Mouse (Mus musculus): ENCODE measurements around the gene Jkamp. TPM values are rescaled to one million over a fixed set of nuclear protein-coding genes. Genes with fewer than 3 reads are reported as not detected.
"Not testable (repeated sequence)": the region's sequence is repeated elsewhere in the genome, so short reads cannot be mapped to it uniquely, and the experiment has no call there.

Jkamp gene
- total RNA-seq (2021) = 10 to 100 TPM; 14.9 to 16.2 TPM
- long read RNA-seq, experiment 1, transcript Jkamp-201 (7 exons, 1,292 nt) = major isoform, 21 of 28 reads
- long read RNA-seq, experiment 1, partial matches to known transcripts = 1 of 28 reads
- long read RNA-seq, experiment 1, other reads (novel, unspliced or antisense) = 2 of 28 reads
- long read RNA-seq, experiment 2, transcript Jkamp-201 (7 exons, 1,292 nt) = major isoform, 25 of 33 reads
- long read RNA-seq, experiment 2, transcript Jkamp-202 (7 exons, 1,874 nt) = minor isoform, 6 of 33 reads
- long read RNA-seq, experiment 2, partial matches to known transcripts = 2 of 33 reads
- long read RNA-seq, experiment 2, other reads (novel, unspliced or antisense) = 0 of 33 reads

- DNase-seq = peak; percentile 100
- intact Hi-C loops (cut with DNase I; ENCODE audit: low total_unique reads) = no loop called here
Observed at GRCm38 (mm10) chr12:72085329-72086165, at the start of gene Jkamp, which contains the start of gene L3hypdh. TSS of gene Jkamp (plus strand) at chr12:72085589. TSS of gene L3hypdh (minus strand) at chr12:72085439.

- no peak for DNase-seq
- intact Hi-C loops (cut with DNase I; ENCODE audit: low total_unique reads) = no loop called here
Observed at GRCm38 (mm10) chr12:72036097-72036661, 49.2 kb upstream of the Jkamp start.

- intact Hi-C loops (cut with DNase I; ENCODE audit: low total_unique reads) = no loop called here
Observed at GRCm38 (mm10) chr12:72037049-72037448, 48.3 kb upstream of the Jkamp start.

GRCm38 (mm10) chr12:72038866-72039265 lies 46.5 kb upstream of the Jkamp start:
- intact Hi-C loops (cut with DNase I; ENCODE audit: low total_unique reads) = no loop called here
- no peak for DNase-seq

More at GRCm38 (mm10) chr12:72037049-72037448, 48.3 kb upstream of the Jkamp start:
- no peak for DNase-seq

DNA sequence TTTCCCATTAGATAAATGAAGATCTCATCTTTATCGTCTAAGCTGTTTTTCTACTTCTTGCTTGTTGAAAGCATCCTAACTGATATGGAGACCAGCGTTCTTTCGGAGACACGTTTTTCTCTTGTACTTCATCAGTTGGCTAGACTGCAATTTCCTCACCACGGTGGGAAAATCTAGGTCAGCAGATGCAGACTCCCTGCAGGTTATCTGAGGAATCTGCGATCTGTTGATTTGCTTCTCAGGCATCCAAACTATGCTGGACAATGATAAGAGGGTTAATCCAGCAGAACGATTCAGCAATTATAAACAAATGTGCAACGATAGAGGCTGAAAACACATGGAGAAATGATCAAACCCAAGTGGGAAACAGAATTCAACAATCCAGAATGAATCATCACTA lies 45.9 kb upstream of the Jkamp start:
- no peak for DNase-seq
- intact Hi-C loops (cut with DNase I; ENCODE audit: low total_unique reads) = no loop called here

- DNase-seq = no peak
- intact Hi-C loops (cut with DNase I; ENCODE audit: low total_unique reads) = no loop called here
Observed at GRCm38 (mm10) chr12:72041238-72041637, 44.2 kb upstream of the Jkamp start.

DNA sequence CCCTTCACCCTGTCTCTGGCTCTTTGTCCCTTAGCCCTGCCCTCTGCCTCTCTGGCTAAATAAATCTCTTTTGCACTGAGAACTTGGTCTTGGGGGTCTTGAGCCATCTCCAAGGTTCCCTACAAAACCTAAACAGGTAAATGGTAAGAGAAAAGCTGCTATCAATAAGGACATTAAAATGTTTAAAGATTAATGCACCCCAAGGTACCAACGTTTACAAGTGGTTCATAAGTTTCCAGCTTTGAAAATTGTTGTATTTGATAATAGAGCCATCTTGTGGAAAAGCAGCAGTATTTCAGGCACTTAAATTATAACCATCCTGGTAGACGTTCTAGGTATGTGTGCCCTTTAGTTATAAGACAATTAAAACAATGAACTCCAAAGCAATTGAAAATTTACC lies 37.9 kb upstream of the Jkamp start:
- intact Hi-C loops (cut with DNase I; ENCODE audit: low total_unique reads) = loop anchor here (2.0 kb wide), 1 partner anchor 279 kb away; no protein-coding TSS in a partner anchor
- DNase-seq = no peak

- intact Hi-C loops (cut with DNase I; ENCODE audit: low total_unique reads); DNase-seq: not testable (repeated sequence)
Observed at GRCm38 (mm10) chr12:72050156-72050555, 35.2 kb upstream of the Jkamp start.

DNA sequence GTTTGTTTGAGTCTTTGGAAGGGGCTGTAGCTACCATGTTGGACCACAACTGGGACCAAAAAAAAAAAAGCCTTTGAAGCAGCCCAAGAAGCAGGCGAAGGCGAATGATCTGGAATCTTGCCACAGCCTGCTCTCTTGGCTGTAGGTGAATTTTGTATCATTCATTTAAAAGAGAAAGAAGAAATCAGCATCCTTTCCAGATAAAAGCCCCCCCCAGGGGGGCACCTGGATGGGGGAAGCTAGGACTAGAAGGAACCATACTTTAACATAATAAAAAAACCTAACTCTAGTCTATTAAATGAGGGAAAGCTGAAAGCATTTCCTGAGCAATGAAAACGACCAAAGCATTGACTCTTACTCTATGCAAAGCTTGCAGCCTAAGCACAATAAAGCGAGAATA lies 34.6 kb upstream of the Jkamp start:
- no peak for DNase-seq
- intact Hi-C loops (cut with DNase I; ENCODE audit: low total_unique reads) = no loop called here

- DNase-seq = no peak
- intact Hi-C loops (cut with DNase I; ENCODE audit: low total_unique reads) = no loop called here
Observed at GRCm38 (mm10) chr12:72052571-72052970, 32.8 kb upstream of the Jkamp start.

- intact Hi-C loops (cut with DNase I; ENCODE audit: low total_unique reads) = no loop called here
- DNase-seq = no peak
Observed at GRCm38 (mm10) chr12:72053303-72053702, 32.1 kb upstream of the Jkamp start.

DNA sequence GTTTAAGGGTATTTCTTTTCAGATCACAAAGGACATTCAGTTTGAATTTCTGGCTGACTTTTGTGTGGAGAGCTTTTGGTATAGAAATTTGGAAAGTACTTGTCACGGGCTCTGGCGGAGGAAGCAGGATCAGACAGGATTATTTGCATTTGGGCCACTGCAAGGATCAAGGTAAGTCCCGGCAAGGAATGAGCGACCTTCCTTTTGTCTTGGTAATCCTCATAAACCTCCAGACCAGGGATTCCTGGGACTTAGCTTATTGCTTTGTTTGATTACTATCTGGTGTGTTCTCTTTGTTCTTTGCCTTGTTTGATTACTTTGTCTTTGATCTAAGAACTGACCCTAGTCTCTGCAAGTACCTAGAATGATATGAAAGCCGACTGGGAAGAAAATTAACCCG lies 31.5 kb upstream of the Jkamp start:
- intact Hi-C loops (cut with DNase I; ENCODE audit: low total_unique reads) = no loop called here
- no peak for DNase-seq

DNA sequence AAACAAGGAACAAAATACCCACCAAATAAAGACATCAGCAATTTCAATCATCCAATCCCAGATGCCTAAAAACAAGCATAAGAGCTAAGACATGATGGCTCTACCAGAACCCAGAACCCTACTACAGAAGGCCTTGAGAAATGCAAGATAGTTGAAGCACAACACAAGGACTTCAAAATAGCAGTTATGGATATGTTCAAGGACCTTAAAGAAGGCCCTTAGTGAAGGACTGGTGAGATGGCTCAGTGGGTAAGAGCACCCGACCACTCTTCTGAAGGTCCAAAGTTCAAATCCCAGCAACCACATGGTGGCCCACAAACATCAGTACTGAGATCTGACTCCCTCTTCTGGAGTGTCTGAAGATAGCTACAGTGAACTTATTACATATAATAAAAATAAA lies 27.6 kb upstream of the Jkamp start:
- DNase-seq = no peak
- intact Hi-C loops (cut with DNase I; ENCODE audit: low total_unique reads) = no loop called here

DNA sequence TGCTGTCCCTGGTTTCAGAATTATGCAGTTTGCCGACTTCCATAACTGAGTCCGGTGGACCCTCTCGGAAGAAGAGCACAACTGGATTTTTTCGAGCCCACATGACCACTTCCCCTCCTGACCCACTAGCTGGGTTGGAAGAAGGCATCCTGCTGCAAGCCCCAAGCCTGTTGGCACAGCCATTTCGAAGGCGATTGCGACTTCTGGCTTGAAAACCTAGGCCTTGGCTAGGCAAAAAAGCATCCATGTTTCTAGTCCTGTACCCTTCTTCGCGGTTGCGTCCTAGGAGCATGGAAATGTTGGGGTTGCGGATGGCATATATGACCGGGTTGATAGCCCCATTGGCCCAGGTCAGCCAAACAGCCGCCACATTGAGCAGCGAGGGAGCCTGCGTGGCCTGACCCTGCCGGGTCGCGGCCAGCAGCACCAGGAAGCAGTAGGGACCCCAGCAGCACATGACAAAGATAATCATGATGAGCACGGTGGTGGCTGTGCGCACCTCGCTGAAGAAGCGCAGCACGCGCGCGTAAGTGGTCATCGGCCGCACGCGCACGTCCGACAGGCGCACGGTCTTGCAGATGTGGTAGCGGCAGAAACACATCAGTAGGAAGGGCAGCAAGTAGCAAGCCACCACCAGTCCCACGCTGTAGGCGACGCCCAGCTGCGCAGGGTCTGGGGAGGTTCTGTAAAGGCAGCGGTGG lies 15.6 kb upstream of the Jkamp start:
- intact Hi-C loops (cut with DNase I; ENCODE audit: low total_unique reads) = no loop called here
- no peak for DNase-seq

GRCm38 (mm10) chr12:72070327-72071269 lies 14.8 kb upstream of the Jkamp start, which contains the start of gene Gpr135:
TSS of gene Gpr135 (minus strand) at chr12:72071125.
- intact Hi-C loops (cut with DNase I; ENCODE audit: low total_unique reads) = no loop called here
- peak; percentile 85 for DNase-seq

GRCm38 (mm10) chr12:72078248-72078647 lies 7.1 kb upstream of the Jkamp start:
- intact Hi-C loops (cut with DNase I; ENCODE audit: low total_unique reads) = no loop called here
- no peak for DNase-seq

GRCm38 (mm10) chr12:72081961-72082360 lies 3.4 kb upstream of the Jkamp start:
- intact Hi-C loops (cut with DNase I; ENCODE audit: low total_unique reads) = no loop called here
- DNase-seq = no peak

DNA sequence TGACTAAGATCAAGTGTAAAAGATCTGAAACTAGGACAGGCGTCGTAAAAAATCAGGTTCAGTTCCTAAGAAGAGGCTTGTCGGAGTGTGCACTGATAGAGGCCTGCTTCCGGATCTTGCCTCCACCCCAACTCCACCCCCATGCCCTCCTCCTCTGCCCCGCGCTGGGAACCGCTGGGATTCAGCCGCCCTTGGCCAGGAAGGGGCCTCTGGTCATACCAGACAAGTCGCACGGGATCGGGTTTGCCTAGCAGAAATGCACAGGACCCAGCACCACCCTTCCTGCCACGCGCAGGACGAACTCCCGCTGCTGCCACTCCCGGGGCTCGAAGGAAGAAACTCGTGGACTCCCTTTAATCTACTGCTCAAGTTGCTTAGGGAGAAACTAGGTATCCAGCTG lies 3.0 kb upstream of the Jkamp start:
- peak; percentile 11 for DNase-seq

GRCm38 (mm10) chr12:72083265-72083664 lies 2.1 kb upstream of the Jkamp start:
- no peak for DNase-seq
- intact Hi-C loops (cut with DNase I; ENCODE audit: low total_unique reads) = no loop called here

More for the DNA sequence above, 3.0 kb upstream of the Jkamp start:
- intact Hi-C loops (cut with DNase I; ENCODE audit: low total_unique reads) = no loop called here
